Mouse (Mus musculus) Muller cell, postnatal 12 days (primary cell): ENCODE results near the gene AL731706.1.

Source experiments
- DNase-seq: peaks from one replicate; pipeline ENCODE4 v3.0.0-alpha.2; 2015; ENCODE audit errors: inconsistent ontology term

AL731706.1 gene

DNA sequence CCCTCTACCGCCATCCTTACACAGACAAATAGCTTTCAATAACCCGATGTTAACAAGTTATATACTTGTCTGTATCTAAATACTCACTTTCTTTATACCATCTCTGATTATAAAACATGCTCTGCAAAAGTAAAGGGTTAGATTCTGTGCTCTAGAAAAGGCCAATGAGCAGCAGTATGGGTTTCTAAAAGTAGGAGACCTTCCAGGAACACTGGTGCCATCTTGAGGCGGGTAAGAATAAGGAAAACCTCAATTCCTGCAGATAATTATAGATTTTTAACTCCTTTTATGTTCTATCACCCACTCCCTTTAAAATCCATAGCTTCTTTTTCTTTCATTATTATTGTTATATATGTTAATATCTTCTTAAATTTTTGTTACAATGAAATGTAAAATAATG lies 55.3 kb downstream of the AL731706.1 start:
- no peak for DNase-seq

- DNase-seq, result no peak
These were observed 56.5 kb downstream of the AL731706.1 start for GRCm38 (mm10) chr2:136834715-136835075.

DNA sequence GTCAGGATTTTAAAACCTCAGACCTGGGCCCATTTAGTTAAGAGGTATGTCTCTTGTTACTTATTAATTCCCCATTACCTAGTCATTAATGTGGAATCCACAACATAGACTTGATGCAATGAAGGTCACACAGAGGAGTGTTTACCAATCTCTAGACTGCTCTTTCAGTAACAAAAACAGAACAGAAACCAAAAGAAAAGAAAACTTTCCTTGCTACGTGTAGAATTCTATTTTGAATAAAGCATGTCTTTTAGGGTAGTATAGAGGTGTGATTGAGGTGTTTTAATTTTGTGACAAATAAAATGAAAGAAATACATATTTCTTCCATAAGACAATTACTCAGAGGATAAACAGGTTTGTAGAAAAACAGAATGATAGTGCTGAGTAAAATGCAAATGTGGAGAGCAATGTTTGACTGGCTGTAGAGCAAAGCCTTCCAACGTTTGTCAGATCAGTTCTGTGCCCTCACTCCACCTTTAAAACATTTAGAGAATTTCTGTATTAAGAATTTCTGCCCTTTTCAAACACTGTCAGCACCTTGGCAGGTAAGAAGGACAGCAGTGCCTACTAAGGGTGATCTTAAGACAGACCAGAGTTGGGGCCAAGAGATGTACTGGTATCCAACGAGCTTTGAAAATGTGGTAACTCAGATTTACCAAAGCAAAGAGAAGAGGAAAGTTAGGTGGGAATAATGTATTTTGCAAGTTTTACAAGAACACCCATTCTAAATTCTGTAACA lies 57.0 kb downstream of the AL731706.1 start:
- no peak for DNase-seq

GRCm38 (mm10) chr2:136832936-136833335 lies 58.3 kb downstream of the AL731706.1 start:
- DNase-seq, result no peak
